Mouse (Mus musculus) retina, embryonic 14.5 days (tissue): ENCODE results near the gene Pycr2.
"Not testable (repeated sequence)": the region's sequence is repeated elsewhere in the genome, so short reads cannot be mapped to it uniquely, and the experiment has no call there.

ENCODE experiments used
- DNase-seq: peaks from one replicate; pipeline ENCODE4 v3.0.0-alpha.2; 2015; ENCODE audit warnings: low spot score

Gene Pycr2

DNA sequence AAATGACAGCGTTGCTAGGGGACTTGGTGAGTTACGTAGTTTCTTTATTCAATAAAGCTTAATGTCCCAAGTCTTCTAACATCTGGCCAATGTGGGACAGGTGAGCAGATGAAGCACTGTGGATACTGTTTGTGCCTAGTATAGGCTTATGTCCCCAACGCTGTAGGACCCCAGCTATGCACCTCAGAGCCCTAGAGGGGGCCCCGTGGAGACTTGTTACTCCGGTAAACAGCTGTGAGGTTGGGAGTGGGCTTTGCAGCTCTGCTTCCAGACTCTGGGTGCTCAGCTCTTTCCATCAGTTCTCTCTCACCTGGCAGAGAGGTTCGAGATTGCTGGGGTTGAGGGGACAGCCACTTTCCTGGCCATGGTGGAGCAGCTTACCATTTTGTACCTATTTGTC, 1.2 kb downstream of the Pycr2 start:
- DNase-seq: no peak

DNA sequence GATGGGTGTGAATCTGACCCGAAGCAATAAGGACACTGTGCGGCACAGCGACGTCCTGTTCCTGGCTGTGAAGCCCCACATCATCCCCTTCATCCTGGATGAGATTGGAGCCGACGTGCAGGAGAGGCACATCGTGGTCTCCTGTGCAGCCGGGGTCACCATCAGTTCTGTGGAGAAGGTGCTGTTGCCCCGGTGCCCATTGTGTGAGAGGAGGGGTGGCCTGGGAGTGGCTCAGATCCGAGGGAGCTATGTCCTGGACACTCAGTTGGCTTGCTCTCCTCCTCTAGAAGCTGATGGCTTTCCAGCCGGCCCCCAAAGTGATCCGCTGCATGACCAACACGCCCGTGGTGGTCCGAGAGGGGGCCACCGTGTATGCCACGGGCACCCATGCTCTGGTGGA, 1.8 kb downstream of the Pycr2 start:
- DNase-seq: no peak

DNA sequence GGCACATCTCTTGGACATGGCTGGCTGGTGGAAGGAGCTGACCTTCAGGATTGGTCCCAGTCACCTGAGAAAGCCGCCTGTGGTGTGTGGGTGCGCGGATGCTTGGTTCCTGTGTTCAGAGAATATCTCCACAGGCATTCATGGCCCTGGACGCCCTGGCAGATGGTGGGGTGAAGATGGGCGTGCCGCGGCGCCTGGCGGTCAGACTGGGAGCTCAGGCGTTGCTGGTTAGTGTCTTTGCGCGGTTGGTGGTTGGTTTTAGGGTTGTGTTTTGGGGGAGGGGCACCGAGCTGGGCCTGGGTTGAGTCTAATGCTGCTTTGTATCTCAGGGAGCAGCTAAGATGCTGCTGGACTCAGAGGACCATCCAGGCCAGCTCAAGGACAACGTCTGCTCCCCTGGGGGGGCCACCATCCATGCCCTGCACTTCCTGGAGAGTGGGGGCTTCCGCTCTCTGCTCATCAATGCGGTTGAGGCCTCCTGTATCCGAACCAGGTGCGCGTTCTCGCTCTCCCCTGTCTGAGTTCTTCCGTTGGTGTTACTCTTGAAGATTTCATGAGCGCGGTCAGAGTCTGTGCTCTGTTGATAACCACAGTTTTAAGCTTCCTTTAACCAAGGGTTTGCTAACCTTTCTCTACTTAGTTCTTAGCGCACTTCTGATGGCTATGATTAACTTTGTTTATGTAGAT, 2.5 kb downstream of the Pycr2 start:
- no peak for DNase-seq

DNA sequence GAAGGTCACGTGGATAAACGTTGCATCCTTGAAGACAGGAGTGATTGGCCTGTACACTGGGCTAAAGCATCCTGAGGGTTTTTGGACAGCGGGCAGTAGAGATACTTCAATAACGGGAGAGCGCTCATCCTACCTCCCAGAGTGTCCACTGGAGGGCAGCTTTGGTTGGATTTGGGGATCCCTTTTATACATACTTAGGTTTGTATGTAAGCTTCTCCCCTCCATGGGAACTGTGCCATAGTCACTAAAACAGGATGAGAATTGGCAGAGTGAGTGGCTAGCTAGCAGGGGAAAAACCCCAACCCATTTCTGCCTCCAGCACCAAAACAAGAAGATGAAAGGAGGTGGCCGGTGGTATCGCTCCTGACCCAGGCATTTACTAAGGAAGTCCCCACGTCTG, 7.0 kb downstream of the Pycr2 start:
- DNase-seq: peak; percentile 39

DNA sequence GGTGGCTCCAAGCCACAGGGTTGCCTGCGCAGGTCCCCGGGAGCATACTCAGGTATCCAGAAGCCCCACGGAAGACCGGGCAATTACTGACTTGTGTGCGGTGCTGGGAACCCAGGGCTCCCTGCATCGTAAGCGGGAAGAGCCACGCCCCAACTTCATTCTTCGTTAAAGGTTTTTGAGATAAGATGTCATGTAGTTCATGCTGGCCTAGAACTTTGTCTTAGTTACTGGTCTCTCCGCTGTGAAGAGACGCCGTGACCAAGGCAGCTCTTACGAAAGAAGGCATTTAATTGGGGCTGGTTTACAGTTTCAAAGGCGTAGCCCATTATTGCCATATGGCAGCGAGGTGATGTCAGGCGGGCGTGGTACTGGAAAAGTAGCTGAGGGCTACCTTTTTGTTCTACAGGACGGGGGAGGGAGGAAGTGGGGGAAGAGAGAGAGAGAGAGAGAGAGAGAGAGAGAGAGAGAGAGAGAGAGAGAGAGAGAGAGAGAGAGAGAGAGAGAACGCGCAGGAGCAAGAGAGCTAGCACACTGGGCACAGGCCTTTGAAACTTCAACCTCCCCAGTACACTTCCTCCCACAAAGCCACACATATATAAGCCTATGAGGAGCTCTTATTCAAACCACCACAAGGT, 7.7 kb downstream of the Pycr2 start:
- no peak for DNase-seq

DNA sequence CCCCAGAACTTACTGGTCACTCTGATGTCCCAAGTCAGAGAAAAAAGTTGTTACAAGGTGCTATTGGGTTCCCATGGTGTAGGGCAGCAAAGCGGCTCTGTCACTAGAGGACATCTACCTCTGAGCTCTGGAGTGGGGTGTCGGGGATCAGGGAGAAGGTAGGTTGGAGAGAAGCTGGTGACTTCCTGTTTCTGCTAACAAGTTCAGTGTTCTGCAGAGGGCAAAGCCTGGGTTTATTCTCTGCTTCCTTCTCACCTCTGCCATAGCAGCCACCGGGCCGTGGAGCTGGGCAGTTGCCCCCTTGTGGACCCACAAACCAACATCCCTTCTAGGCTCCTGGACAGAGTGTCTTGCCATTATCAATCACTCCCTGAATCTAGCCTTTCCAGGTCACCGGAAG, 8.7 kb downstream of the Pycr2 start:
- no peak for DNase-seq

DNA sequence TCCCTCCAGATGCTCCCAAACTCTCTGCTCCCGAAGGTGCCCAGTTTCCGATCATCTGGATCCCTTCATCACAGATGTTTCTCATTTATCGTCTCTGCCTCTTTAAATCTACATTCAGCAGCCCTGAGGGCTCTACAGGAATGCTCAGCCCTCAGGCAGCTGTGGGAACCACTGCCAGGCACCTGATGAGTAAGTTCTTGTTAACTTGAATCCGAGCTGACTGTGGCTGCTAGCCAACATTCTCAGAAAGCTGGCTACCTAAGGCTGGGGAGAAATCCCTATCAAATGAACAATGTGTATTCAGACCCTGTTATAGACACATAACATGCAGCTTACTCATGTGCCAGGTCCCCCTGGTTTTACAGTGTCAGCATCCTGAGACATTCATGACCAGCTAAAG, 9.7 kb downstream of the Pycr2 start:
- no peak for DNase-seq

DNA sequence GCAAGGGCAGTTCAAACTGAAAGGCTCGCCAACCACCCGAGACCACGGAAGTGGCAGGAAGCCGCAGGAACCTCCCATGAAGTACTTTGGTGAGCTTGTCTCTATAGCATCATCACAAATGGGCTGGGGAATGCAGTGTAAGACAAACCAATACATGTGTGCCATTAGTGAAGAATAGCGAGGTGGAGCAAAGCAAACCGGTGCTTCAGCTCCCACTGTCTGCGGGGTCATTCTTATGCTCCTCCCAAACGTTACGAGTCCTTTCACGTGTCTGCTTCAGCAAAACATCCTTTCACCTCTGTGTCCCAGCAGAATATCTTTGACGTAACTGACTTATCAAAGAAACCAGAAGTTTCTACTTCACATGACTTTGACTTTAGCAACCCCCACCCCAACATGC, 12.3 kb downstream of the Pycr2 start:
- DNase-seq: no peak

DNA sequence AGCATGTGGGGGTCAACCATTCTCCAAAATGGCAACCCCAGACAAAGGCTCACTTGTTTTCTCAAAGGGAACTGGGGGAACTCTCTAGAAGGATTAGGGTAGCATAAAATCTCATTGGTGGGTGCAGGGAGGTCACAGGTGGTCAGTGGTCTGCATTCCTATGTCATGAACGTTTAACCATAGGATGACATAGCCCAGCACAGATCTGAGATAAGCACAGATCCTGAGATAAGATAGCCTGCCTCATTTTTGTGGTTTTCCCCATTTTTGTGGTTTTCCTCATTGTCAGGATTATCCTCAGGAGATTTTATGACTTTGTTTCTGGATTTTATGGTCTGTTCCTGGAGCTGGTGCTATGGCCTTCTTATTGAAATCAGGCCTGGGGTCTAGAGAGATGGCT, 13.0 kb downstream of the Pycr2 start:
- no peak for DNase-seq

DNA sequence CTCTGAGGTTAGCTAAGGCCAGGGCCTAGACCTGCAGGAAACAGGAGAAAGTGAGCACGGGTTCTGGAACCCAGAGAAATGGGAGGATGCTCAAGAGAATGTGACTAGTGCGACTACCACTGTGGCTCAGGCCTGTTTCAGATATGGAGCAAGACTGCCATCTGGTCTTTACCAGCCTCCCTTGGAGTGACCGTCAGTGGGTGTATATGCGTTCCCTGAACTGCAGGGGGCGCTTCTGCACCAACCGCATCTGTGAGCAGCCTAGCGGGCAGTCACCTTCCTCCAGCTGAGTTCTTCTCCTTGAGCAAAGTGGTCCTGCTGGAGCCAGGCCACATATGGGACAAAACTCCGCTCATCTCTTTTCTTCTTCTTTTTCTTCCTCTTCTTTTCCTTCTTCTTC, 15.6 kb downstream of the Pycr2 start:
- peak; percentile 55 for DNase-seq

DNA sequence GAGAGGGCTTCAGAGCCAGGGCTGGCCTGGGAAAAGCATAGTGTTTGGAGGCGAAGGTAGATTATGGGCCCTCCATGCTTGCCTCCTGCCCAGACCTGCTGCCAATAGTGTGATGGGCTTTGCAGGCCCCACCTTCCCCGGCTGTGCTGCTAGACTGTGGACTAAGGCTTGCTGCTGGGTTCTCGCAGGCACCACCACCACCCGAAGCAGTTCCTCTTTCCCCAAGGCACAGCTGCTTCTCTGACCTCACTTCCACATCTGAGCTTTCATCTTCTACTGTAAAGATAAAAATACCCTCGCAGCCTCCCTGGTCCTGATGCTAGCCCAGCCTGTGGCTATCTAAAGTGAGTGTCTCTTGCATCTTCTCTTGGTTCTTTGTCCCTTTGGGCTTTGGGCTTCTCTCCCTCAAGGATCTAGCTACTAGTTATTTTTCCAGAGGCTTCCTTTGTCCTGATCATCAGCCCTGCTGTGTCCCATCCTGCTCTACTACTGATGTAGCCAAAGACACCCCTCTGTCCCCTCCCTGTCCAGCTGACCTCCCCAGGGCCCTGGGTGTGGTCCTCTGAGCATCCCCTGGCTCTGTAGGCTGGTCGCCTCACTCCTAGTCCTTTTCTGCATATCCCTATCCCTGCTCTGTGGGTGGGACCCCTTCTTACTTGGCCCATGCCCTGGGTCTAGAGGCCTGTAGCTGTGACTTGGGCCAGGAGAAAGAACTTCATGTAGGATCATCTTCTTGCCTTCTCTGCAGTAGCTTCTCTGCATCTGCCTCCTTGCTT, 18.4 kb downstream of the Pycr2 start:
- no peak for DNase-seq

DNA sequence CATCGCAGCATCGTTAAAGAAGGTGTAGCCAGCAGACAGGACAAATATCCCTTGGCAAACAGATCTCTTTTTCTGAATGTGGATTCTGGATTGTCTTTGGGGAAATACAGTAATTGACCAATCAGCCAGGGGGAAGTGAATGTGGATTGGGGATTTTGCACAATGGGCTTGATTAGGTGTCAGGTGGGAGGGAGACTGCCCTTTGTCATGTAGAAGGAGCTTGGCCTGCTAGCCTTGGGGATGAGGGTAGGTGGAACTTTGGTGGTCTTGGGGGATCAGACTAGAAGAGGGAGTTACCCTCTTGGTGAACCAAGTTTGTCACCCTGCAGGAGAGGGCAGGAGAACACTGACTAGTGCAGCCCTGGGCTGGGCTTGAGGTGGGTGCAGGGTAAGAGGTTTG, 20.6 kb downstream of the Pycr2 start:
- no peak for DNase-seq

DNA sequence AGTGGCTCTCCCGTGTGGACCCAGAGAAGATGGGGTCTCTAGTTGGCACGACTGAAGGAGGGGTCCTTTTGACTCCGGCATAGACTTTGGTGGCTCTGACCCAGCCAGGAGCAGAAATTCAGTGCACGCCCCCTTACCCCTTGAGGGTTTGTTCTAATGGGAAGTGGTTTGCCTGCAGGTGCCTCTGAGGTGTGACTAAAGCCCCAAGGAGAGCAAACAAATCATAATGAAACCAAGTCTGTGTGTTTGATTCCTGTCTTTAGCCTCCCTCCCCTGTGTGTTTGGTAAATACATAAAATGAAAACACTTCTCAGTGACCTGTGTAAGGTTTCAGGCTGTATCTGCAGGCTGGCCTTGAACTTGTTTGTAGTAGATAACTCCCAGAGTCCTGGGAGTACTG, 22.2 kb downstream of the Pycr2 start:
- DNase-seq: no peak

DNA sequence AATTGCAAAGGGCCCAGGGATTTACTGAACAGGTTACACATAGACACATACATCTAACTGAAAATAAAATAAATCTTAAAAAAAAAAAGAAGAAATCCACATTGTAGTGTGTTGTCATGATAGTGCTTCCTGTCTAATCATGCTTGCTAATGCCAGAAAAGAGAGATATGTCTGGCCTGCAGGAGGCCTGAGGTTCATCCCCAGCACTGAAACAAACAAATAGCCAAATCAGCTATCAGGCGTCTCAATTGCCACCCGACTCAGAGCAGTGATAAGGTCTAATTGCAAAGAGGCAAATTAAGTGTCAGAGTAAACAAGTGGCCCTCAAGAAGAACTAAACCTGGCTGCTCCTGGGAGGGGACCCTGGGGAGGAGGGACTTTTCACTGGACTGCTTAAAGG, 25.5 kb downstream of the Pycr2 start:
- DNase-seq: no peak

DNA sequence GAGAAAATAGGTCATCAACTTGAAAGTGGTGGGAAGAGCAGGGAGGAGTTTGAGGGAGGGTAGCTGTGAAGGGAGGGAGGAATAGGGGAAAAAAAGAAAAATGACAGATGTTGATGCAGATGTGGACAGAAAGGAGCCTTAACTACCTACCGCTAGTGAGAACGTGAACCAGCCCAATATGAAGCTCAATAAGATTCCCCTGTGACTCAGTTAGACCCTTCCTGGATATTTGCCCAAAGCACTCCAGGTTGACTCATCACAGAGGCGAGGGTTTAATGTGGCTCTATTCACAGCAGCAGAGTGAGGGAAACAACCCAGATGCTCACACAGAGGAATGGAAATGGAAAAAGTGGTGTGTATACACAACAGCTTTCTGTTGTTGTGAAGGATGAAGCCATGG, 27.0 kb downstream of the Pycr2 start:
- DNase-seq: no peak

DNA sequence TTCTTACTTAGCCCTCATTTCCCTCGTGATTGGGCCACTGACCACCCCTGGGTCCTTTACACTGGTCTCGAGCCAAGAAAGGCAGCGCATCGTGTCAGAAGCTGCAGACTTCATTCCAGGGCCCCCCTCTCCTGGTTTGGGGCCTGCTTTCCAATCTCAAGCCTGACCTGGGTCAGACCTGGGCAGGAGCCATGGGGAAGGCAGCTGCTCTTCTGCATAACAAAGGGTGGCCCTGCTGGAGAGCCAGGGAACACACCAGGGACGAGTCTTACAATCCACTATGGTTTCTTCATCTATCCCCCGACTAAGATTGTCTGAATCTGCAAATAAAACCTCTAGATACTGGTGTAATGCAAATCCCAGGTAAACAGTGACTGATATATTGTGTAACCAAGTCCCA, 29.6 kb downstream of the Pycr2 start:
- no peak for DNase-seq

DNA sequence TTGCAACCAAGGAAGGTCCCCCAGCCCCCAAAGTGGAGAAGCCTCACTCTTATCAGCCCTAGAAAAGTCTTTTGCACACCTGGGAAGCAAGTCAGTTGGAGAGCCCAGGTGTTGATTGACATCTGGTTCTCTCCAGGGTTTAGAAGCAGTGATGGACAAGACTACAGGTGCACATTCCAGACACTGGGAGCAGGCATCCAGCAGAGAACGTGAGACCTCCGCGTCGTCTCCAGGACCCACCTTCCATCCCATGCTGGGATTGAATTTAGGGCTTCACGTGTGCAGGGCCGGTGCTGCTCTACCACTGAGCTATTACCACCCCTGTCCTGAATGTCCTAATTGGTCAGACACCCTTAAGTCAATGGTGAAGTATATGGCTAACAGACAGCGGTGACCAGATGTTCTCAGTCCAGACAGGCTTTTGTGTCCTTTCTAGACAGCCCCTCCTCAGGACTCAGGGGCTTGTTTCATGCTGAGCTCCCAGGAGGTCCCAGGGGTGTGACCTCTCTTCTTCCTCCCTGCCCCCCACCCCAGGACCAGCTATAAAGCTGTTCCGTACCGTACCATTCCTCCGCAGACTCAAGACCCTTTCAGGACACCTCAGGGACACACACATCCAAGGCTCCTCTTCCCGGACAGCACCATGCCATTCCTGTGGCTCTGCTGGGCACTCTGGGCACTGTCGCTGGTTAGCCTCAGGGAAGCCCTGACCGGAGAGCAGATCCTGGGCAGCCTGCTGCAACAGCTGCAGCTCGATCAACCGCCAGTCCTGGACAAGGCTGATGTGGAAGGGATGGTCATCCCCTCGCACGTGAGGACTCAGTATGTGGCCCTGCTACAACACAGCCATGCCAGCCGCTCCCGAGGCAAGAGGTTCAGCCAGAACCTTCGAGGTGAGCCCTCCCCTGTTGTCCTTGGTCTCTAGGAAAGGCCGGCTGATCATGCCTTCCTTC, 30.6 kb downstream of the Pycr2 start, which contains the start of gene Lefty1:
Gene Lefty1 (plus strand): TSS at position 556 of the 953 bp plus-strand sequence.
- no peak for DNase-seq

DNA sequence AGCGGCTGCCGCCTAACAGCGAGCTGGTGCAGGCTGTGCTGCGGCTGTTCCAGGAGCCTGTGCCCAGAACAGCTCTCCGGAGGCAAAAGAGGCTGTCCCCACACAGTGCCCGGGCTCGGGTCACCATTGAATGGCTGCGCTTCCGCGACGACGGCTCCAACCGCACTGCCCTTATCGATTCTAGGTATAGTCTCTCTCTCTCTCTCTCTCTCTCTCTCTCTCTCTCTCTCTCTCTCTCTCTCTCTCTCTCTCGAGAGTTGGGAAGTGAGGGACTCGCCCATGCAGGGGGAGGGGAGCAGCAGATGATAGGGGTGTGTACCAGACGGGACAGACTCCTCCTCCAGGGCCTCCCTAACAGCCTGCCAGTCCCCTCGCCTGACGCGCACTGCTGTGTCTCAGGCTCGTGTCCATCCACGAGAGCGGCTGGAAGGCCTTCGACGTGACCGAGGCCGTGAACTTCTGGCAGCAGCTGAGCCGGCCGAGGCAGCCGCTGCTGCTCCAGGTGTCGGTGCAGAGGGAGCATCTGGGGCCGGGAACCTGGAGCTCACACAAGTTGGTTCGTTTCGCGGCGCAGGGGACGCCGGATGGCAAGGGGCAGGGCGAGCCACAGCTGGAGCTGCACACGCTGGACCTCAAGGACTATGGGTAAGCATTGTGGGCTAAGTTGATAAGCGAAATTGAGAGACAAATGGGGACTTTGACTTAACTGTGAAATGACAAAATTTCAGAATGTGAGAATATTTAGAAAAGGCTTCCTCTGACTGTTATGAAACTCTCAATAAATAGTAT, 32.7 kb downstream of the Pycr2 start:
- not testable (repeated sequence) for DNase-seq

DNA sequence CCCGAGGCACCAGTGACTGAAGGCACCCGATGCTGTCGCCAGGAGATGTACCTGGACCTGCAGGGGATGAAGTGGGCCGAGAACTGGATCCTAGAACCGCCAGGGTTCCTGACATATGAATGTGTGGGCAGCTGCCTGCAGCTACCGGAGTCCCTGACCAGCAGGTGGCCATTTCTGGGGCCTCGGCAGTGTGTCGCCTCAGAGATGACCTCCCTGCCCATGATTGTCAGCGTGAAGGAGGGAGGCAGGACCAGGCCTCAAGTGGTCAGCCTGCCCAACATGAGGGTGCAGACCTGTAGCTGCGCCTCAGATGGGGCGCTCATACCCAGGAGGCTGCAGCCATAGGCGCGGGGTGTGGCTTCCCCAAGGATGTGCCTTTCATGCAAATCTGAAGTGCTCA, 33.5 kb downstream of the Pycr2 start:
- DNase-seq: not testable (repeated sequence)

DNA sequence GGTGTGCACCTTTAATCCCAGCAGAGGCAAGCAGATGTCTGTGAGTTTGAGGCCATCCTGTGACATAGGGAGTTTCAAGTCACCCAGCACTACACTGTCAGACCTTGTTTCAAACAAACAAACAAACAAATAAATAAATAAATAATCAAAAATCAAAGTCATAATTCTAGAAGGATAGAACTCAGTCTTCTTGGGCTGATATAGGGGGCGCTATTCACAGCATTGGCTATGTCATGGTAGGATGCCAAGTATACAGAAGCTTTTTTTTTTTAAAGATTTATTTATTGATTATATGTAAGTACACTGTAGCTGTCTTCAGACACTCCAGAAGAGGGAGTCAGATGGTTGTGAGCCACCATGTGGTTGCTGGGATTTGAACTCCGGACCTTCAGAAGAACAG, 34.7 kb downstream of the Pycr2 start:
- not testable (repeated sequence) for DNase-seq

DNA sequence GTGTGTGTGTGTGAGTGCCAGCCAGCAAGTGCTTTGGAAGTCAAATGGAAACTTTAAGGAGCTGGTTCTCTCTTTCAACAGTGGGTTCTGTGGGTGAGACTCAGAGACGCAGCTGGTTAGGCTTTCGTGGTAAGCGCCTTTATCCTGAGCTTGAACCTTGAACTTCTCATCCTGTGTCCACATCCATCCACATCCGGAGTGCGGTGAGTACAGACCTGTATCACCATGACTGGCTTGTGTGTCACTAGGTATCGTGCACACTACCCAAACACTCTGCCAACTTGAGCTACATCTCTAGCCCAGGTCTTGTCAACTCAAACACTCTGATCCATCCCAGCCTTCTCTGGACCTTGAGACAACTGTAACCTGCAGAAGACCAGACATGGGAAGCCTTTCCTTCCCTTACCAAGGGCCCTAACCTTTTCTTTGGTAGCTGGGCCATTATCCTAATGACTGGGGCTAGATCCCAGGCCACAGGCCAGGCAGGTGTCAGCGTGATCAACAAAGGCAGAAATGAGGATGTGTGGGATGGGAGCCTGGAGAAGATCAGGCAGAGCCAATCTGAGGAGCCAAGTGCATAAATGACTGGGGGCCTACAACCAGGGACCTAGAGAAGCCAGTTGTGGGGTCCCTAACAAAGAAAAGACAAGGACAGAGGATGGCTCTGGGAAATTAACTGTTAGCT, 36.8 kb downstream of the Pycr2 start:
- no peak for DNase-seq
